Mouse (Mus musculus) hindbrain, postnatal 0 days (tissue): ENCODE results near the gene Clptm1. TPM values are rescaled to one million over a fixed set of nuclear protein-coding genes. Genes with fewer than 3 reads are reported as not detected.

Source experiments
- ATAC-seq: fragments of 200-750 bp; cut with Nextera tagmentation; 2 replicates; pipeline ENCODE4 v1.8.0; 2017; ENCODE audit warnings: mild to moderate bottlenecking, moderate TSS enrichment, moderate library complexity
- DNase-seq: peaks from one replicate; pipeline ENCODE4 v3.0.0-alpha.2; 2015; ENCODE audit warnings: low spot score
- H3K27ac ChIP-seq: fragments of 300-500 bp; sonication (generic); 2 replicates; pipeline ENCODE4 v1.5.1; 2014; ENCODE audit warnings: mild to moderate bottlenecking
- H3K27me3 ChIP-seq: fragments of 300-500 bp; sonication (generic); 2 replicates; pipeline ENCODE4 v1.6.1; 2014; ENCODE audit warnings: low read length, mixed read lengths; ENCODE audit not compliant: insufficient read depth
- H3K36me3 ChIP-seq: fragments of 300-500 bp; sonication (generic); 2 replicates; pipeline ENCODE4 v1.6.1; 2014; ENCODE audit warnings: low read length, mixed read lengths; ENCODE audit not compliant: insufficient read depth
- H3K4me1 ChIP-seq: fragments of 300-500 bp; sonication (generic); 2 replicates; pipeline ENCODE4 v1.6.1; 2014; ENCODE audit warnings: antibody characterized with exemption, low read length, mixed read lengths; ENCODE audit not compliant: insufficient read depth
- H3K4me2 ChIP-seq: fragments of 300-500 bp; sonication (generic); 2 replicates; pipeline ENCODE4 v1.6.1; 2014; ENCODE audit warnings: low read depth, mild to moderate bottlenecking, low read length, moderate library complexity, mixed read lengths
- H3K4me3 ChIP-seq: fragments of 300-500 bp; sonication (generic); 2 replicates; pipeline ENCODE4 v1.5.1; 2014; ENCODE audit warnings: low read length
- H3K9ac ChIP-seq: fragments of 300-500 bp; sonication (generic); replicated peaks from 2 replicates; pipeline ENCODE4 v1.6.1; 2014; ENCODE audit warnings: mild to moderate bottlenecking, low read length, moderate library complexity, mixed read lengths
- H3K9me3 ChIP-seq: fragments of 300-500 bp; sonication (generic); 2 replicates; pipeline ENCODE4 v1.6.1; 2016; ENCODE audit warnings: low read length, mixed read lengths
- CTCF ChIP-seq: IDR thresholded peaks from 2 replicates; pipeline ENCODE4 v1.5.1; 2016; ENCODE audit warnings: antibody characterized with exemption, control low read depth, low read depth
- WGBS: fragments of 180-500 bp; shearing (Covaris S2); extraction: QIAGEN DNeasy Blood & Tissue Kit; methylation state at CpG from one replicate; pipeline ENCODE4 v1.1.7; 2014; 5-methylcytosine and 5-hydroxymethylcytosine counted together
- polyA plus RNA-seq: library from polyadenylated mRNA; unstranded; fragments of >200 nt; fragmentation: Nextera tagmentation; extraction: Ambion mirVana; gene quantifications from 2 replicates; pipeline ENCODE4 v1.2.1, GENCODE M21; 2015
- total RNA-seq: library from RNA; depleted of rRNA; stranded (reverse); fragments of >200 nt; gene quantifications from 2 replicates; pipeline ENCODE4 v1.2.3, GENCODE M21; 2014

Gene Clptm1
- total and polyA plus RNA-seq, 2 experiments from 2014 or later = 142 to 178 TPM

GRCm38 (mm10) chr7:19680702-19681101, 15.9 kb upstream of the Clptm1 start:
- Histone ChIP-seq H3K36me3 (no peaks in the 10 kb centered on the region), H3K27me3 (no peaks in the 10 kb centered on the region), H3K9ac (no peak overlapping the region), H3K4me3 (no peak overlapping the region), H3K9me3 (no peaks in the 10 kb centered on the region), H3K4me2 (no peak overlapping the region), H3K27ac (no peak overlapping the region), H3K4me1 (no peaks in the 10 kb centered on the region)
- no peak for ATAC-seq
- 70% methylated on average over 2 of the region's 2 CpGs for WGBS
- TF ChIP-seq CTCF = no peak
- no peak for DNase-seq

DNA sequence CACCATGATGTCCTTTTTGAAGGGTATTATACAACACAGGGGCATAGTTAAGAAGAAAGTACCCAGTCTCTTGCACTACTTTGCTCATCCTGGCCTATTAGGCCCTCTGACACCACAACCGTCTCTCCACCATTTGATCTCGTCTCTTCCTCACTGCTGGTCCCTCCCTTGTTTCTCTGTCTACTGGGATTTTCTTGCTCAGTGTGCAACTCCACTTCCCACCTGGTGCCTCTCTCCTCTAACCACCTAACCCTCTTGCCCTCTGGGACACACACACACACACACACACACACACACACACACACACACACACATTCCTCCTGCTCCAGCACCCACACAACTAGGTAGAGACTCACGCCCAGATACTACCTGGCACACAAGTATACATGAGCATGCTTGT, 14.1 kb upstream of the Clptm1 start:
- DNase-seq (no peak), ATAC-seq (no peak)
- no peak overlapping the region for H3K4me2 ChIP-seq
- H3K27me3 ChIP-seq = no peaks in the 10 kb centered on the region
- no peak overlapping the region for H3K9ac ChIP-seq
- no peak for TF ChIP-seq CTCF
- no peaks in the 10 kb centered on the region for H3K4me1 ChIP-seq
- no peaks in the 10 kb centered on the region for H3K36me3 ChIP-seq
- H3K9me3 ChIP-seq = no peaks in the 10 kb centered on the region
- 92% methylated on average over 3 of the region's 3 CpGs for WGBS
- no peak overlapping the region for H3K4me3 ChIP-seq
- no peak overlapping the region for H3K27ac ChIP-seq

GRCm38 (mm10) chr7:19677872-19678271, 13.0 kb upstream of the Clptm1 start, which contains the start of gene Apoc2:
TSS of gene Apoc2 (minus strand) at chr7:19677941.
- TF ChIP-seq CTCF = no peak
- Histone ChIP-seq H3K9me3 (no peaks in the 10 kb centered on the region), H3K4me2 (no peak within 1 kb of the TSS), H3K27me3 (no peaks in the 10 kb centered on the region), H3K27ac (no peak within 1 kb of the TSS), H3K36me3 (no peaks in the 10 kb centered on the region), H3K4me1 (no peaks in the 10 kb centered on the region), H3K9ac (no peak within 1 kb of the TSS), H3K4me3 (no peak within 1 kb of the TSS)
- WGBS = 85% methylated on average over 8 of the region's 8 CpGs
- no peak for ATAC-seq
- DNase-seq = no peak

- no peak for TF ChIP-seq CTCF
- Histone ChIP-seq H3K4me1 (no peaks in the 10 kb centered on the region), H3K9ac (no peak overlapping the region), H3K27ac (no peak overlapping the region), H3K4me3 (no peak overlapping the region), H3K4me2 (no peak overlapping the region), H3K9me3 (no peaks in the 10 kb centered on the region), H3K36me3 (no peaks in the 10 kb centered on the region), H3K27me3 (no peaks in the 10 kb centered on the region)
- no peak for ATAC-seq
- WGBS = 75% methylated on average over 1 of the region's 1 CpGs
- no peak for DNase-seq
Measured at GRCm38 (mm10) chr7:19676662-19677061, 11.8 kb upstream of the Clptm1 start.

GRCm38 (mm10) chr7:19675824-19676223, 11.0 kb upstream of the Clptm1 start:
- no peak overlapping the region for H3K4me3 ChIP-seq
- H3K4me2 ChIP-seq = no peak overlapping the region
- H3K27ac ChIP-seq = no peak overlapping the region
- TF ChIP-seq CTCF = no peak
- no peaks in the 10 kb centered on the region for H3K36me3 ChIP-seq
- H3K9ac ChIP-seq = no peak overlapping the region
- no peaks in the 10 kb centered on the region for H3K9me3 ChIP-seq
- DNase-seq (no peak), ATAC-seq (no peak)
- 84% methylated on average over 10 of the region's 10 CpGs for WGBS
- H3K27me3 ChIP-seq = no peaks in the 10 kb centered on the region
- H3K4me1 ChIP-seq = no peaks in the 10 kb centered on the region

DNA sequence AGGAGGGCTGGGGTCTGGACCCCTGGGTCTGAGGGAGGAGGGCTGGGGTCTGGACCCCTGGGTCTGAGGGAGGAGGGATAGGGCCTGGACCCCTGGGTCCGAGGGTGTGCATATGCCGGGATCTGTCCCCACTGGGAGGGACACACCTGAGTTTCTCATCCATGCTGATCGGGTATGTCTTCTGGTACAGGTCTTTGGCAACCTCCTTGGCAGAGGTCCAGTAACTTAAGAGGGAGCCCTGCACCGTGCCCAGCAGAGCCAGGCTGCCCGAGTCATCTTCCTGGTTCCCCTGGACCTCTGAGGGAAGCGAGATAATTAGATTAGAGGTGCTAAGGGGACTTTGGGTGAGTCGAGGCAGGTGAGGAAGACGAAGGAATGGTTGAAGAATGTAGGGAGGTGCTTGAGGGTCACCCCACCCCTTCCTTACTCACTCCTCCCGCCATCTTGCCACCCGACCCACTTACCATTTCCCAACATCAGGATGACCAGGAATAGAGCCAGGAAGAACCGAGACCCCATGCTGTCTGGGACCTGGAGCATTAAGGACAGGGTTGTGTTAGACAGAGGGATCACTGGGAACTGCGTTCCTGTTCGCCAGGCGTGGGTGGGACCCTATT, 8.4 kb upstream of the Clptm1 start:
- TF ChIP-seq CTCF = no peak
- DNase-seq (no peak), ATAC-seq (no peak)
- Histone ChIP-seq H3K27me3 (no peaks in the 10 kb centered on the region), H3K36me3 (no peaks in the 10 kb centered on the region), H3K4me1 (no peaks in the 10 kb centered on the region), H3K9ac (no peak overlapping the region), H3K4me2 (no peak overlapping the region), H3K9me3 (no peaks in the 10 kb centered on the region), H3K4me3 (no peak overlapping the region), H3K27ac (no peak overlapping the region)
- 61% methylated on average over 14 of the region's 14 CpGs for WGBS

- Histone ChIP-seq H3K27ac (no peak overlapping the region), H3K9ac (no peak overlapping the region), H3K9me3 (no peaks in the 10 kb centered on the region), H3K36me3 (no peaks in the 10 kb centered on the region), H3K4me2 (no peak overlapping the region), H3K27me3 (no peaks in the 10 kb centered on the region), H3K4me3 (no peak overlapping the region), H3K4me1 (no peaks in the 10 kb centered on the region)
- no peak for ATAC-seq
- no peak for DNase-seq
- no peak for TF ChIP-seq CTCF
- 71% methylated on average over 10 of the region's 10 CpGs for WGBS
Measured at GRCm38 (mm10) chr7:19671511-19671910, 6.7 kb upstream of the Clptm1 start.
